ENCODE assay signal across 29 mouse cellular contexts in the genomic region with DNA sequence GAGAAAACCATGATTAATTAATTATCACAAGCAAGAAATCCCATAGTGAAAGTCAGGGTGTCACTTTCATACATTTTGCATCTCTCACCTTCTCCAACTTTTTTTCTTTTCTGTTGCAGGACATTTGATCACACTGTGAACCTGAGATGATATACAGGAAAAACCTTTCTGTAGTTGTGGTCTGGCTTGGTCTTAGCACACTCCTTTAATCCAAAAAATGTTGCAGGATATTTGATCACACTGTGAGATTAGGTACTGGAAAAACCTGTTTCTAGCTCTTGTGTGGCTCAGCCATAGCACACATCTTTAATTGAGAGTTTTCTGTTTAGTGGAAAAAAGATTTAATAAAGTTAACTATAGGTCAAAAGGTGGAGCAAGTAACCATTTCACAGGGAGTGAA.
"Had no signal": no experiment of that assay in that cellular context is flagged by ENCODE, and none has a peak within 500 bp of the region (broad histone marks: within the 10 kb centered on the region; RNA-seq: fewer than 3 reads in every experiment).

No protein-coding gene starts in this region.

- H3K27ac ChIP-seq: embryonic facial prominence, embryonic 12.5 days; embryonic facial prominence, embryonic 15.5 days; forebrain, embryonic 10.5 days; forebrain, embryonic 12.5 days; forebrain, embryonic 13.5 days; forebrain, embryonic 15.5 days; gastrocnemius, adult 2 months; heart, adult 2 months; heart, embryonic 10.5 days had no signal

- H3K27me3 ChIP-seq: embryonic facial prominence, embryonic 12.5 days; embryonic facial prominence, embryonic 15.5 days; forebrain, embryonic 12.5 days; forebrain, embryonic 13.5 days; forebrain, embryonic 15.5 days had no signal

- H3K4me3 ChIP-seq: embryonic facial prominence, embryonic 12.5 days; embryonic facial prominence, embryonic 15.5 days; erythroblast, embryonic 14.5 days; forebrain, embryonic 10.5 days; forebrain, embryonic 12.5 days; forebrain, embryonic 13.5 days; forebrain, embryonic 15.5 days; gastrocnemius, adult 2 months; heart, adult 2 months; heart, embryonic 10.5 days had no signal

- H3K4me2 ChIP-seq: embryonic facial prominence, embryonic 12.5 days; embryonic facial prominence, embryonic 15.5 days; forebrain, embryonic 12.5 days; forebrain, embryonic 13.5 days; forebrain, embryonic 15.5 days; heart, embryonic 11.5 days had no signal

- H3K9me3 ChIP-seq: embryonic facial prominence, embryonic 12.5 days; embryonic facial prominence, embryonic 15.5 days; forebrain, embryonic 10.5 days; forebrain, embryonic 12.5 days; forebrain, embryonic 13.5 days; forebrain, embryonic 15.5 days; heart, embryonic 10.5 days had no signal

- ATAC-seq: forebrain, embryonic 13.5 days; forebrain, embryonic 14.5 days; forebrain, embryonic 15.5 days; forebrain, embryonic 16.5 days; forebrain, postnatal 0 days had no signal

- H3K4me1 ChIP-seq: embryonic facial prominence, embryonic 15.5 days; forebrain, embryonic 10.5 days; forebrain, embryonic 12.5 days; forebrain, embryonic 13.5 days; forebrain, embryonic 15.5 days; heart, embryonic 10.5 days had no signal

- H3K9ac ChIP-seq: embryonic facial prominence, embryonic 12.5 days; embryonic facial prominence, embryonic 15.5 days; forebrain, embryonic 12.5 days; forebrain, embryonic 13.5 days; forebrain, embryonic 15.5 days; forebrain, postnatal 0 days had no signal

- H3K36me3 ChIP-seq: embryonic facial prominence, embryonic 12.5 days; embryonic facial prominence, embryonic 15.5 days; forebrain, embryonic 10.5 days; forebrain, embryonic 12.5 days; forebrain, embryonic 15.5 days; heart, embryonic 10.5 days had no signal

- DNase-seq: cerebellum, adult 2 months; cerebellum, adult 8-10 months; cerebellum, adult 9-10 months; cerebellum, adult 9-11 months; cerebellum, postnatal 10 days; cerebellum, postnatal 14 days; cerebellum, postnatal 25 days; cerebellum, postnatal 36 days; embryo, embryonic 11 days; forebrain, postnatal 0 days; gastrocnemius, adult 2 months; gastrocnemius, postnatal 10 days; gastrocnemius, postnatal 14 days; gastrocnemius, postnatal 25 days; gastrocnemius, postnatal 36 days; heart, adult 11 months; heart, adult 18-20 months; heart, adult 2 months had no signal
